Mouse (Mus musculus): Measurements from ENCODE around the gene H2-DMa.

DNA sequence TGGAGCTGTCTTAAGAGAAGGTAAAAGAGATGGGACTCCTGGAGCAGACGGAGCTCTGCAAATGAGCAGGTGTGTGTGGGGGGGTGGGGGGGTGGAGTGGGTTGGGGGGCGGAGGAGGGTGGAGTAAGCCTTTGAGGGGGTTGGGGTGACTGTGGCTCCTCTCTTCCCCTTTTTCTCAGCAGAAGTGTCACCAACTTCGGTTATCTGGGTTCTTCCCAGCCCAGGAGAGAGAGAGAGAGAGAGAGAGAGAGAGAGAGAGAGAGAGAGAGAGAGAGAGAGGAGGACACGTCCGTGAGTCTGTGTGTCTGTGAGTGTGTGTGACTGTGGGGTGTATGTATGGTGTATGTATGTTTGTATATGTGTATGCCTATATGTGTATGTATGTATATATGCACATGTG lies 24.1 kb downstream of the H2-DMa start:
- no peak for TF ChIP-seq CTCF (IDR thresholded peaks at IDR 0.05; ENCODE audit: low read depth)
- TF ChIP-seq EP300 (IDR thresholded peaks at IDR 0.05; ENCODE audit: low read depth), result no peak
